Mouse (Mus musculus): Measurements from ENCODE around the gene Drd5.

GRCm38 (mm10) chr5:38359716-38360115, 40.5 kb downstream of the Drd5 start:
- no peak for TF ChIP-seq POLR2A (IDR thresholded peaks at IDR 0.05; ENCODE audit: insufficient read depth, low read length)
- TF ChIP-seq CTCF (IDR thresholded peaks at IDR 0.05; ENCODE audit: low read depth, low read length), result no peak

All from ES-Bruce4 (cell line).